ENCODE assay signal across 25 mouse cellular contexts in the genomic region with DNA sequence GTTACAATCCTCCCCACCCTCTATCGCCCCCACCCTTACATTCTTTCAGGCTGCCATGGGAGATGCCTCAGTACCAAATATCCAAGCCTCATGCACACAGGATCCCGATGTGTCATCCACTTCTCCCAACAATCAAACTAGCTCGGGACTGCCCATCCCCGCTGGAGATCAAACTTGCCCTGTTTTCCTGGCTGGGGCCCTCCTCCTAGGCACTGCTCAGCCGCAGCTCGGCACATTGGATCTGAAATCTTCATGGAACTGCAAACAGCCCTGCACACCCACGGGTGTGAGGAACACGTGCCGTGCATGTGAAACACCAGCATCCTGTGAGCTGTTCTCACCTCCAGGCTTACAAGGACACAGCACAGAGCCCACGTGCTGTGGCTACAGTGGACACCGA. TPM values are rescaled to one million over a fixed set of nuclear protein-coding genes. Genes with fewer than 3 reads are reported as not detected.
DNase-seq lines count a peak whose midpoint lies in the region; TF ChIP-seq lines count a peak whose summit lies in the region.
"Had no signal": no experiment of that assay in that cellular context is flagged by ENCODE, and none has a peak within 500 bp of the region (broad histone marks: within the 10 kb centered on the region; RNA-seq: fewer than 3 reads in every experiment).

No protein-coding gene starts in this region.

- TF ChIP-seq CTCF in cortical plate, adult 2 months (IDR thresholded peaks at IDR 0.05; ENCODE audit: extremely low read depth, insufficient read depth, low read length), result no peak
- no peak for TF ChIP-seq CTCF in olfactory bulb, adult 2 months (IDR thresholded peaks at IDR 0.05; ENCODE audit: insufficient read depth, low read depth, low read length)

- H3K27ac ChIP-seq in cortical plate, adult 2 months (ENCODE audit: insufficient read depth, low read length), result peak overlapping the region; percentile 6; the same call in 1 of the 2 replicates
- peak overlapping the region; percentile 69 for H3K27ac ChIP-seq in olfactory bulb, adult 2 months (ENCODE audit: insufficient read depth, low read depth, low read length)
- H3K27ac ChIP-seq: intestine, embryonic 15.5 days; kidney, embryonic 15.5 days; liver, embryonic 15.5 days; stomach, embryonic 15.5 days had no signal

- DNase-seq in layer of hippocampus, adult 18-20 months (ENCODE audit: low spot score in 2 of 2), result peak; percentile 43 to 56
- DNase-seq in layer of hippocampus, postnatal 10 days (ENCODE audit: low spot score in 2 of 2), result no peak
- DNase-seq in frontal cortex, postnatal 36 days (ENCODE audit: low spot score in 2 of 2), result peak; percentile 71 to 88
- no peak for DNase-seq in heart, postnatal 25 days (ENCODE audit: low spot score)
- DNase-seq in heart, postnatal 4 days, result no peak
- DNase-seq in adrenal gland, postnatal 14 days, result no peak
- DNase-seq: adrenal gland, postnatal 25 days; cerebellum, adult 8-10 months; embryo, embryonic 11 days; lung, postnatal 14 days had no signal

- no peak overlapping the region for H3K4me3 ChIP-seq in cortical plate, adult 2 months (ENCODE audit: insufficient read depth, low read length)
- H3K4me3 ChIP-seq in olfactory bulb, adult 2 months (ENCODE audit: insufficient read depth, low read depth, low read length), result no peak overlapping the region
- H3K4me3 ChIP-seq: intestine, embryonic 15.5 days; kidney, embryonic 15.5 days; liver, embryonic 15.5 days; stomach, embryonic 15.5 days had no signal

- intact Hi-C loops in heart, postnatal 25 days (cut with DNase I), result loop anchor here (1.0 to 2.0 kb wide), 3 partner anchors 37 to 65 kb away; no protein-coding TSS in a partner anchor

- 42% methylated on average over 11 of the region's 11 CpGs for WGBS in olfactory bulb, adult 2 months

- peaks cover 13% of the 10 kb centered on the region for H3K4me1 ChIP-seq in cortical plate, adult 2 months (ENCODE audit: control insufficient read depth, insufficient read depth, low read length)
- peaks cover 32% of the 10 kb centered on the region for H3K4me1 ChIP-seq in olfactory bulb, adult 2 months (ENCODE audit: control insufficient read depth, insufficient read depth, low read length)

- TF ChIP-seq POLR2A in cortical plate, adult 2 months (IDR thresholded peaks at IDR 0.05; ENCODE audit: extremely low read depth, insufficient read depth, low read length), result 0 out of 2 replicates have a peak, but pooled peaks have one; percentile 23
- no peak for TF ChIP-seq POLR2A in olfactory bulb, adult 2 months (IDR thresholded peaks at IDR 0.05; ENCODE audit: insufficient read depth, low read depth, low read length)

RNA-seq across cellular contexts. Expression of a gene that starts 43.9 kb away (rescaled TPM):
- total RNA-seq in layer of hippocampus, adult 18-20 months (2021), result not detected
- not detected for total RNA-seq in layer of hippocampus, postnatal 10 days (2021)
- not detected in 2 replicates for polyA plus RNA-seq in cortical plate, adult 2 months (2012; rRNA removed)
- polyA plus RNA-seq in olfactory bulb, adult 2 months (2012; ENCODE audit: insufficient read depth, insufficient read length, low replicate concordance, missing spikeins), result not detected in 2 replicates
- not detected for total RNA-seq in heart, postnatal 25 days (2021)
- not detected for total RNA-seq in heart, postnatal 4 days (2021)
- not detected in 2 replicates for total RNA-seq in adrenal gland, postnatal 14 days (2021)
- total RNA-seq: adrenal gland, postnatal 25 days; gastrocnemius, adult 18-20 months; granulocyte monocyte progenitor cell, adult 5-6 weeks had no signal
- polyA plus RNA-seq: activated CD4-positive, CD25-positive, alpha-beta regulatory T cell, adult 4 months; forebrain, embryonic 11.5 days; hindbrain, embryonic 11.5 days; intestine, embryonic 15.5 days; kidney, embryonic 15.5 days; large intestine, adult 2 months; limb, embryonic 14.5 days; liver, embryonic 15.5 days; neural tube, embryonic 14.5 days; spleen, adult 2 months; stomach, embryonic 15.5 days had no signal

RNA-seq across cellular contexts. Expression of a gene that starts 46.3 kb away (rescaled TPM):
- total RNA-seq in layer of hippocampus, adult 18-20 months (2021), result 100 to 1,000 TPM; 108 to 117 TPM
- total RNA-seq in layer of hippocampus, postnatal 10 days (2021), result 10 to 100 TPM; 76.3 to 78.0 TPM
- 225 and 233 TPM in 2 replicates for polyA plus RNA-seq in cortical plate, adult 2 months (2012; rRNA removed)
- polyA plus RNA-seq in olfactory bulb, adult 2 months (2012; ENCODE audit: insufficient read depth, insufficient read length, low replicate concordance, missing spikeins), result not detected in 2 replicates
- 1 to 10 TPM; 9.1 to 9.9 TPM for total RNA-seq in heart, postnatal 25 days (2021)
- total RNA-seq in heart, postnatal 4 days (2021), result 1 to 10 TPM; 6.0 to 7.8 TPM
- 0.33 and 0.86 TPM in 2 replicates for total RNA-seq in adrenal gland, postnatal 14 days (2021)
- total RNA-seq: adrenal gland, postnatal 25 days had no signal
- polyA plus RNA-seq: activated CD4-positive, CD25-positive, alpha-beta regulatory T cell, adult 4 months had no signal

Comparison
In these comparisons a context has a peak if more than half of its experiments do, and no peak if none do; other contexts are left out.
1. DNase-seq: peak in layer of hippocampus, adult 18-20 months (2 of 2) and frontal cortex, postnatal 36 days (2 of 2); none in layer of hippocampus, postnatal 10 days (0 of 2), heart, postnatal 25 days (single experiment), heart, postnatal 4 days (single experiment) and adrenal gland, postnatal 14 days (single experiment).
2. RNA of a gene that starts 46.3 kb away (total RNA-seq): 108 to 117 TPM in layer of hippocampus, adult 18-20 months and 76.3 to 78.0 TPM in layer of hippocampus, postnatal 10 days; 9.1 to 9.9 TPM in heart, postnatal 25 days, 6.0 to 7.8 TPM in heart, postnatal 4 days and 0.33 to 0.86 TPM in adrenal gland, postnatal 14 days; every median in the first group is over 4 times any median in the second.